Mouse (Mus musculus) ES-E14 (cell line): ENCODE measurements at regions not wholly inside any gene's neighbourhood (a gene's known extent, or its start where the extent isn't known, plus 50 kb on each side); places are given as distances from the start of the nearest gene placed in this dataset.

Experiments used
- CHD2 ChIP-seq: IDR thresholded peaks from 2 replicates; pipeline ENCODE4 v1.6.1; 2014; ENCODE audit warnings: mild to moderate bottlenecking, low read depth, low read length, inconsistent platforms
- HCFC1 ChIP-seq: IDR thresholded peaks from 2 replicates; pipeline ENCODE4 v1.6.1; 2012; ENCODE audit warnings: low read length, inconsistent platforms, borderline replicate concordance; ENCODE audit not compliant: insufficient read depth
- MAFK ChIP-seq: IDR thresholded peaks from 2 replicates; pipeline ENCODE4 v1.6.1; 2014; ENCODE audit warnings: mild to moderate bottlenecking, low read depth, low read length, inconsistent platforms; ENCODE audit not compliant: insufficient read depth
- ZC3H11A ChIP-seq: IDR thresholded peaks from 2 replicates; pipeline ENCODE4 v1.6.1; 2012; ENCODE audit warnings: low read depth, mild to moderate bottlenecking, inconsistent platforms, low read length, borderline replicate concordance

- TF ChIP-seq CHD2, result no peak
- TF ChIP-seq HCFC1, result no peak
- TF ChIP-seq MAFK, result no peak
- no peak for TF ChIP-seq ZC3H11A
These were observed 205.8 kb downstream of the Npr3 start for GRCm38 (mm10) chr15:11701246-11701645.
